Mouse (Mus musculus) megakaryocyte, embryonic 14.5 days (primary cell): ENCODE measurements at regions not wholly inside any gene's neighbourhood (a gene's known extent, or its start where the extent isn't known, plus 50 kb on each side); places are given as distances from the start of the nearest gene placed in this dataset.

Source experiments
- FLI1 ChIP-seq: IDR thresholded peaks from 2 replicates; pipeline ENCODE4 v1.6.1; 2012; ENCODE audit warnings: low read length, inconsistent platforms, mixed read lengths
- GATA1 ChIP-seq: IDR thresholded peaks from 3 replicates; pipeline ENCODE4 v1.6.1; 2012; ENCODE audit warnings: mixed read lengths, low read length, inconsistent platforms, borderline replicate concordance

GRCm38 (mm10) chr1:184140082-184140481, 106.0 kb upstream of the 1700056E22Rik start:
- TF ChIP-seq GATA1, result no peak
- no peak for TF ChIP-seq FLI1
